Mouse (Mus musculus): ENCODE results near the gene Nxf1.

The Nxf1 gene

DNA sequence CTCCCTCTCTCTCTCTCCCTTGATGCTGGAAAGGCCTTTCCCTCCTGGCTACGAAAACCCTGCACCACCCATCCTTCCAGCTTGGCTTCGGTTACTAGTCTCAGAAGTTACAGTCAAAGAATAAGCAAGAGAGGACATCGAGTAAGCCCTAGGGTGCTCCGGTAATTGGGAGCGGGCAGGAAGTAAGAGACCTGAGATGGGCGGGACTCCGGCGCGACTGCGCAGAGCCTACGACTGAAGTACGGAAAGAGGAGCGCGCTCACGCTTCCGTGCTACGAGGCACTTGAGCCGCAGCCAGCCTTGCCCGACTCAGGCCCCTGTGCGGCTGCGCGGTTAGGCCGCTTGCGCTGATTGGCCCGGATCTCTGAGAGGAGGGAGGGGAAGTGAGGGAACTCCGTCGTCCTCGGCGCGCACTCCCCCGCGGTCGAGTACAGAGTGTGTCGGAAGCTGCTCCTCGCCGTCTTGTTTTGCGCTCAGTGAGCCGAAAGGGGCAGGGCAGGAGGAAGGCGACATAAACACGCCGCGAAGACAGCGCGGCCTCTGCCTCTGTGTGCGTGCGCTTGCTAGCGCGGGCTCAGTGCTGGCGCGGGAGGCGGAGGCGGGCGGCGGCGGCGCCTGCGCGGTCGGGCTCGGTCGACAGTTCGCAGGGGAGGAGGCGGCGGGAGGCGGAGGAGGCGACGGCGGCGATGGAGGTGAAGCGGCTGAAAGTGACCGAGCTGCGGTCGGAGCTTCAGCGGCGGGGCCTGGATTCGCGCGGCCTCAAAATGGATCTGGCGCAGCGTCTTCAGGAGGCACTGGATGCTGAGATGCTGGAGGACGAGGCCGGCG lies 62.9 kb downstream of the Nxf1 start, which contains the start of gene Hnrnpul2:
Gene Hnrnpul2 (plus strand): TSS at position 415 of the 828 bp plus-strand sequence.
- whole genome bisulfite sequencing, result under 1% methylated on average over 83 of the region's 83 CpGs
